Mouse (Mus musculus): Measurements from ENCODE around the gene Tcf7l2.

DNA sequence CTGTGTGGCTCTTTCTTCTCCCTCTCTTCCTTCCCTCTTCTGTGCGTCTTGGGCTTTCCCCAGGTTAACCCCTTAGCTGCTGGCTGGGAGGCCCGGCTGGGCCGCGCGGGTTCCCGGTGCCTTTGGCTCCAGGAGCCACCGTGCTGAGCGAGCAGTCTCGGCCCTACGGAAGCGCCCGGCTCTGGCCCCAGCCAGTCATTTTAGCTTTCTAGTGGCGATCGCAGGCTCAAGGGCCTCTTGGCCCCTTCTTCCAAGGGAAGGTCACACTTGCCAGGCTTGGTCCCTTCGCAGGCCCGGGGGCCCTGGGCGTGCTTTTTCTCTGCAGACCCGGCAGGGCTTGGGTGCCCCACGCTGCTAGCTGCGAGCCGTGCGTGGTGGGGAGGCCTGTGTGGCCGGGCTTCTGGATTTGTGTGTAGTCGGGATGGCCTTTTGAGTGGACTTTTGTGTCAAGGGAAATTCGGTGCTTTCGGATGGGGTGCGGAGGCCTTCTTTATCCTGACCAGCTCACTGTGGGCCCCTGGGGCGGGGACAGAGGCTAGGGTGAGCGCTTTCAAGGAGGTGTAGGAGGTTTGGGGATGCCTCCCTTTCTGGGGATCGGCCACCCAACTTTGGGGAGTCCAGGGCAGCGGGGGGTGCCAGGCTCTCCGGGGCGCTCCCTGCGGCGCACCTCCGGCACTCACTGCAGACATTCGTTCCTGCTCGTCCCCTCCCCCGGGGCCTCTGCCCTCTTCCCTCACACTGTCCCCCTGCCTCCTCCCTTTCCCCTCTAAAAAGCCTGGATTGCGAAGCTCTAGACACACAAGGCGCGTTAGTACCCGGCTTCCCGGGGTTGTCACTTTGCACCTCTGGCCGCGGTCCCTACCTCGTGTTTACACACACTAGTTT, 2.2 kb downstream of the Tcf7l2 start:
- TF ChIP-seq CTCF (IDR thresholded peaks at IDR 0.05; ENCODE audit: low read depth, low read length) (no peak), GATA2 (IDR thresholded peaks at IDR 0.05; ENCODE audit: borderline replicate concordance, low read depth, low read length) (no peak), GATA1 (IDR thresholded peaks at IDR 0.05; ENCODE audit: borderline replicate concordance, low read length) (no peak), POLR2AphosphoS5 (IDR thresholded peaks at IDR 0.05; ENCODE audit: insufficient replicate concordance, low read depth, low read length) (no peak)

Data from G1E (cell line).